Mouse (Mus musculus): ENCODE results near the gene H2afy2. TPM values are rescaled to one million over a fixed set of nuclear protein-coding genes. Genes with fewer than 3 reads are reported as not detected.

H2afy2 gene
- total RNA-seq, 2 experiments from 2014 or later: 19.1 to 21.0 TPM

DNA sequence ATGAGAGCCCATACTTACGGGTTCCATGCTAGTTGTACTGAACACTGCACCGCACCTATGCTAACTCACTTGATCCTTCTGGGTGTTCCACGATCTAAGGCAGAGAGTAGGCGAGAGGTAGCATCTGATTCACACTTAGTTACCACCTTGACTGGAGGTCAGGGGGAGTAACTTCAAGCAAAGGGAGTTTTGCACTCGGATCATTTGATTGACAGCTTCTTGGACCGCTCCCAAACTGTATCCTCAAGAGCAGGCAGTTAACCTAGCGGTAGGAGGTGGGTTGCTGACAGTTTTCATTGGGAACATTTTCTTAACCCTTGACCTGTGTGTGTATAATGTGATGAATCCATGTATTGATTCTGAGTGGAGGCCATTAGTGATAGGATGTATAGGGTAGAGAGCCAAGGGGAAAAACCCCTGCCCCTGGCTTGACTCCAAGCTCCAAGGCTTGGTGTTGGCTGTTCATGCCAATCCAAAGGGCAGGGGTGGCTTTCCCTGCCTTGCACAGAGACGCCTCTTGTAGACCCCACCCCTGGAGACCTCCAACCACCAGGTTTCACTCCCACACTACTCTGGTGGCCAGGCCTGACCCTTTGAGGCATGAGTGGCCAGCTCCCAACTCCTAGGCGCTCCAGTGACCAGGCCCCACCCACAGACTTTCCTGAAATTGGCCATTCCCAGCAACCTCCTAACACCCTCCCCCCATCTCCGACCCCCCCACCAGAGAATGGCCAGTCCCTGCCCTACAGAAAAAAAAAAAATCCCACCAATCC lies 3.8 kb upstream of the H2afy2 start:
- no peak for DNase-seq (ENCODE audit: low spot score in 2 of 2)

- no peak for DNase-seq (ENCODE audit: low spot score in 2 of 2)
Observed at GRCm38 (mm10) chr10:61784414-61784813, 467 bp upstream of the H2afy2 start.

DNA sequence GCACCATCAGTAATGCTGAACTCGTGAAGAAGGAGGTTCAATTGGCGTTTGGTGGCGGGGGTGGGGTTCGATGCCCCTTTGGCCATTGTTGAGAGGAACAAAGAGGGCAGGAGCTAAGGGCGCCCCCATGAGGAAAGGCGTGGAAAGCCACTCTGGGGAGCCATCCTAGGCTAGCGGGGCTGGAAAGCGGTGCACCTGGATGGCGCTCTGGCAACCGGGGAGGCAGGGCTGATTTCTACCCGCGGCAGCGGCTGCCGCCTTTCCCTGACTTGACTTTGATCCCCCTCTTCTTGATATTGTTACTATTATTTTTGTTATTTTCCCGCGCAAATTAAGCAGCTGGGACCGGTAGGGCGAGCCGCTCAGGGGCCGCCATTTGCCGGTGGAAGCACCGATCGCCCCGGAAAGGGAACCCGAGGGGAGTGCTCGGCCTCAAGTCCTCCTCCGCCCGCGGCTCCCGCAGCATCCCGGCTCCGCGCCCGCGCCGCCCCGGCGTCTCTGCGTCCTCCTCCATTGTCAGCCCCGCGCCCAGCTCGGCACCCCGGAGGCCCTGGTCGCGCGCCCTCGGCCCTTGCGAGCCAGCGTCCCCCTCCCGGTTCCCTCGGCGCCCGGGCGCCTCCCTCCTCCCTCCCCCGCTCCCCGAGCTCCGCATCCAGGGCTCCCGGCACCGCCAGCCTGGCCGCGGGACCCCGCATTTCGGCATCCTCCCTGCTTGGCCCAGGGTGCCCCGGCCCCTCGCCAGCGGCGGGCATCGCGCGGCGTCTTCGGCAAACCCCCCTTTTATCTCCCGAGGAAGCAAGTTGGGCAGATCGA lies 942 bp downstream of the H2afy2 start:
- DNase-seq (ENCODE audit: low spot score in 2 of 2): peak; percentile 69 to 72

- DNase-seq (ENCODE audit: low spot score in 2 of 2): no peak
Observed at GRCm38 (mm10) chr10:61781461-61782128, 2.4 kb downstream of the H2afy2 start.

DNA sequence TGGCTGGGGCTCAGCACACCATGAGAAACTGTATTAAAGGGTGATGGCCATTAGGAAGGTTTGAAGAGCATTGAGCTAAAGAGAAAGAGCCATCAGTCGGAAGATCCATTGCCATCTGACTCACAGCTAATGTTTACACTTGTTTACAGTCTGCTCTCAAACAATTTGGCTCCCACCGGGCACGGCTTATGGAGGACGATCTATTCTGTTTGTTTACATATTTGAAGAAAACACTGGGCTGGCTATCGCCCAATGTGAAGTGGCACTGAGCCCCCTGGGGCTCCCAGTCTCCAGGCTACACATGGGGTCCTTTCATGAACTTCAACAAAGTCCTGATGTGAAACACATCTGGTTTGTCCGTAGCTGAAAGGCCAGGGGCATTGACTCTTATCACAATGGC lies 17.1 kb downstream of the H2afy2 start:
- no peak for DNase-seq (ENCODE audit: low spot score in 2 of 2)

GRCm38 (mm10) chr10:61765558-61765957 lies 18.4 kb downstream of the H2afy2 start:
- no peak for DNase-seq (ENCODE audit: low spot score in 2 of 2)

GRCm38 (mm10) chr10:61764689-61765088 lies 19.3 kb downstream of the H2afy2 start:
- no peak for DNase-seq (ENCODE audit: low spot score in 2 of 2)

DNA sequence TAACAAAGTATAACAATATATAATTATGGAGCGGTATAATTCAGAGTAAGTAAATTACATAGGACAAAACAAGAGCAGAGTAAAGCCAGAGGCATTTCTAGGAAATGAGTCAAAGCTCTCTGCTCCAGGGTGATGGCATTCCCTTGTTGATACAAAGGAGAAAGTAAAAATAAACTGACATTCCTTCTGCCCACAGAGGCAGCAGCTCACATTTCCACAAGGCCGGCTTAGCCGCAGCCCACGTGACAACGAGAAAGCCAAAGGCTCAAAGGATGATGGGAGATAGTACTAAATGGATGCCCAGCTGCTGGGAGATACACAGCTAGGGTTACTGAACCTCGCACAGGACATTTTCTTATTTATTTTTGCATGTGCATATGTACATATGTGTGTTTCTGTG lies 24.1 kb downstream of the H2afy2 start:
- DNase-seq (ENCODE audit: low spot score in 2 of 2): no peak

GRCm38 (mm10) chr10:61758904-61759303 lies 25.0 kb downstream of the H2afy2 start:
- no peak for DNase-seq (ENCODE audit: low spot score in 2 of 2)

GRCm38 (mm10) chr10:61757022-61757421 lies 26.9 kb downstream of the H2afy2 start:
- DNase-seq (ENCODE audit: low spot score in 2 of 2): no peak

GRCm38 (mm10) chr10:61753071-61753470 lies 30.9 kb downstream of the H2afy2 start:
- no peak for DNase-seq (ENCODE audit: low spot score in 2 of 2)

GRCm38 (mm10) chr10:61751534-61752219 lies 32.3 kb downstream of the H2afy2 start:
- DNase-seq (ENCODE audit: low spot score in 2 of 2): no peak

- no peak for DNase-seq (ENCODE audit: low spot score in 2 of 2)
Observed at GRCm38 (mm10) chr10:61750014-61750413, 33.9 kb downstream of the H2afy2 start.

- DNase-seq (ENCODE audit: low spot score in 2 of 2): no peak
Observed at GRCm38 (mm10) chr10:61747302-61747701, 36.6 kb downstream of the H2afy2 start.

DNA sequence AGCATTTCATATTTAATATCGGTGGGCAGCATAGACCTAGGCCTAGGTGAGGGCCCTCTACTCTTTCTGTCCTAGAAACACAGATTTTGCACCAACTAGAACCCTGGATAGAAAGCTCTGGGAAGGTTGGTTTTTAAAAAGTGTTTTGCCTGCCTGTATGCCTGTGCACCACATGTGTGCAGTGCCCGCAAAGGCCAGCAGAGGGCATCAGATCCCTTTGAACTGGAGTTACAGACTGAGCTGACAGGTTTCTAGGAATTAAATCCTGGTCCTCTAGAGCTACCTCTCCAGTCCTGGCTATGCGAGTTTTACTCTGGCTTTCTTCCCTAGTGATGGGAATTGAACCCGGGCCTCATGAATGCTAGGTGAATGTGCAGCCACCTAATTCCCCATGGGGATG lies 38.8 kb downstream of the H2afy2 start:
- DNase-seq (ENCODE audit: low spot score in 2 of 2): no peak

GRCm38 (mm10) chr10:61742336-61742735 lies 41.6 kb downstream of the H2afy2 start:
- DNase-seq (ENCODE audit: low spot score in 2 of 2): no peak

DNA sequence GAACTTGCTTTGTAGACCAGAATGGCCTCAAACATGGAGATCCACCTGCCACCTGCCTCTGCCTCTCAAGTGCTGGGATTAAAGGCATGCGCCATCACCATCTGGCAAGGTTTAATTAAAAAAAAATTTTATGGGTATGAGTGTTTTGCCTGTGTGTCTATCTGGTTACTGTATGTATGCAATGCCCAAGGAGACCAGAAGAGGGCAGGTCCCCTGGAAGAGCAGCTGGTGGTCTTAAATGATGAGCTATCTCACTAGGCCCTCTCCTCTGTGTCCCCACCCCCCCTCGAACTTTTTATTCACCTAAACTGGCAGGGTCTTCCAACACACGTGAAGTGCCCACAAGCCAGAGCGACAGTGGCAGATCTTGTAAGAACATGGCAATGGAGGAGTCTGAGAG lies 42.1 kb downstream of the H2afy2 start:
- no peak for DNase-seq (ENCODE audit: low spot score in 2 of 2)

GRCm38 (mm10) chr10:61741306-61741705 lies 42.6 kb downstream of the H2afy2 start:
- no peak for DNase-seq (ENCODE audit: low spot score in 2 of 2)

DNA sequence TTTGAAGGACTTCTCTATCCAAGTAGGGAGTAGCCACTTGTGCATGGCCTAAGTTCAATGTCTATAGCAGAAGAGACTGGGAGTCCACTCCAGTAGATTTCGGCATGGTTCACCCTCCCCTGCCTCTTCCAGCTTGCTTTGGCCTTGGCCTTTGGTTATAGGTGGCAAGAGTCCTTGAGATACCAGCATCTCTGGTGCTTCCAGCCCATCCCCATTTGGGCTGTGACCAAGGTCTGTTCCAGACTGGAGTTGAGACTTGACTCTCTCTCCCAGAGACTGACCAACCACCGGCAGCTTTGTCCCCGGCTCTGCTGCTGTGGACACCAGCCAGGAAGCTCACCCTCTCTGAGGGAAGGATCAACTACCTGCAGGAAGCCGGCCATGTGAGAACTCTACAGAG lies 45.8 kb downstream of the H2afy2 start:
- no peak for DNase-seq (ENCODE audit: low spot score in 2 of 2)

DNA sequence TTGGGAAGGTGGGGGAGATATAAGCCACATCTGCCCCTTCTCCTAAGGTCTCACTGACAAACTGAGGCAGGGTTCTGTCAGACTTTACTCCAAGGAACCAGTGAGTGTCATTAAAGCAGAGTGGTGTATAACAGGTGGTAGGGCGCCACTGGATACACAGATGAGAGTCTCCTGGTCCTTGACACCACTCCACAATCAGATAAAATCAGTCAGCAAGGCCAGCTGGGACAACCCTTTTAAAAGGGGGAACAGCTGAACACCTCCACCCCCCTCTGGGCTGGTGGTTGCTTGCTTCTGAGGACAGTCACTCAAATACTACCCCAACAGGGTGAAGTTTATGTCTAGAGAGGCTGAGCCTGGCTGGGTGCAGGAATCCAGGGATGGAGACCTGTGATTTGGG lies 46.4 kb downstream of the H2afy2 start:
- no peak for DNase-seq (ENCODE audit: low spot score in 2 of 2)

DNA sequence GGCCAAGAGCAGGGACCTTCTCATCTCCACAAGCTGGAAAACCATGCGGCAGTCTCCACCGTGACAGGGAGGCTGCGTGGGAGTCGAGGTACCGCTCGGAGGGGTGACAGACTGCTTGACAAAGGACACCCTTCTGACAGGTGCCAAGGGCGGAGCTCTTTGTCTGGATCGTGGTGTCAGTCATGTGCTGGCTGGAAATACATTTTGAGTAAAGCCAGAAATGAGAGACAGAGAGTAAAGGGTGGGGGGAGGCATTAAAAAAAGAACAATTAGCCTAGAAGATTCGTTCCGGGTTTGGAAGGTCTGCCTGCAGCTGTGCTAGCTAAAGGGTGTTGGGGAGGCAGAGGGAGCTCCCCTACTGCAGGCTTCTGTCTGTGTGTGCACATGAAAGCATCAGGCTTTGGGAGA lies 47.3 kb downstream of the H2afy2 start:
- DNase-seq (ENCODE audit: low spot score in 2 of 2): peak in 1 of 2 experiments; percentile 15
